Mouse (Mus musculus) forebrain, embryonic 11.5 days (tissue): ENCODE results near the gene Cc2d2b. TPM values are rescaled to one million over a fixed set of nuclear protein-coding genes. Genes with fewer than 3 reads are reported as not detected.

Experiments
- ATAC-seq: fragments of 200-750 bp; cut with Nextera tagmentation; replicated peaks from 2 replicates; pipeline ENCODE4 v1.8.0; 2017; ENCODE audit warnings: moderate TSS enrichment; ENCODE audit not compliant: low FRiP score
- DNase-seq: peaks from one replicate; pipeline ENCODE4 v3.0.0-alpha.2; 2017; ENCODE audit warnings: low spot score
- H3K27ac ChIP-seq: fragments of 300-500 bp; sonication (generic); 2 replicates; pipeline ENCODE4 v1.5.1; 2014; ENCODE audit warnings: low read depth, low read length
- H3K27me3 ChIP-seq: fragments of 300-500 bp; sonication (generic); 2 replicates; pipeline ENCODE4 v1.6.1; 2014; ENCODE audit warnings: mild to moderate bottlenecking, low read length, mixed read lengths; ENCODE audit not compliant: control insufficient read depth, insufficient read depth
- H3K36me3 ChIP-seq: fragments of 300-500 bp; sonication (generic); 2 replicates; pipeline ENCODE4 v1.6.1; 2014; ENCODE audit warnings: mild to moderate bottlenecking, low read length, moderate library complexity, mixed read lengths; ENCODE audit not compliant: control insufficient read depth, insufficient read depth
- H3K4me1 ChIP-seq: fragments of 300-500 bp; sonication (generic); replicated peaks from 2 replicates; pipeline ENCODE4 v1.6.1; 2014; ENCODE audit warnings: low read length, mixed read lengths; ENCODE audit not compliant: control insufficient read depth, insufficient read depth
- H3K4me2 ChIP-seq: fragments of 300-500 bp; sonication (generic); 2 replicates; pipeline ENCODE4 v1.6.1; 2014; ENCODE audit warnings: low read depth, mild to moderate bottlenecking, low read length, moderate library complexity, mixed read lengths; ENCODE audit not compliant: severe bottlenecking
- H3K4me3 ChIP-seq: fragments of 300-500 bp; sonication (generic); 2 replicates; pipeline ENCODE4 v1.5.1; 2014; ENCODE audit warnings: low read depth, low read length
- H3K9ac ChIP-seq: fragments of 300-500 bp; sonication (generic); 2 replicates; pipeline ENCODE4 v1.6.1; 2014; ENCODE audit warnings: low read length
- H3K9me3 ChIP-seq: fragments of 300-500 bp; sonication (generic); 2 replicates; pipeline ENCODE4 v1.6.1; 2016; ENCODE audit warnings: low read length, mixed read lengths; ENCODE audit not compliant: control insufficient read depth
- WGBS: fragments of 180-500 bp; shearing (Covaris S2); extraction: QIAGEN DNeasy Blood & Tissue Kit; methylation state at CpG from one replicate; pipeline ENCODE4 v1.1.7; 2014; 5-methylcytosine and 5-hydroxymethylcytosine counted together
- polyA plus RNA-seq: library from polyadenylated mRNA; unstranded; fragments of >200 nt; fragmentation: Nextera tagmentation; extraction: Ambion mirVana; gene quantifications from 2 replicates; pipeline ENCODE4 v1.2.1, GENCODE M21; 2014

Cc2d2b gene
- polyA plus RNA-seq, 1 experiment from 2014 or later = 0.11 TPM

GRCm38 (mm10) chr19:40868284-40868683 is 119.7 kb downstream of the Cc2d2b start:
- H3K9ac ChIP-seq = no peak overlapping the region
- 47% methylated on average over 5 of the region's 5 CpGs for WGBS
- no peaks in the 10 kb centered on the region for H3K36me3 ChIP-seq
- H3K9me3 ChIP-seq = no peaks in the 10 kb centered on the region
- H3K4me3 ChIP-seq = no peak overlapping the region
- DNase-seq (no peak), ATAC-seq (no peak)
- H3K27ac ChIP-seq = no peak overlapping the region
- no peaks in the 10 kb centered on the region for H3K4me1 ChIP-seq
- no peak overlapping the region for H3K4me2 ChIP-seq
- 0 out of 2 replicates have a peak, but pooled peaks cover 2% of the 10 kb centered on the region for H3K27me3 ChIP-seq

- WGBS = 94% methylated on average over 3 of the region's 3 CpGs
- H3K4me3 ChIP-seq = no peak overlapping the region
- DNase-seq = no peak
- peaks cover 4% of the 10 kb centered on the region for H3K27me3 ChIP-seq
- no peaks in the 10 kb centered on the region for H3K4me1 ChIP-seq
- H3K4me2 ChIP-seq = no peak overlapping the region
- no peaks in the 10 kb centered on the region for H3K9me3 ChIP-seq
- no peak overlapping the region for H3K9ac ChIP-seq
- H3K27ac ChIP-seq = no peak overlapping the region
- no peak for ATAC-seq
- H3K36me3 ChIP-seq = no peaks in the 10 kb centered on the region
Measured at GRCm38 (mm10) chr19:40869425-40870105, 121.0 kb downstream of the Cc2d2b start.

DNA sequence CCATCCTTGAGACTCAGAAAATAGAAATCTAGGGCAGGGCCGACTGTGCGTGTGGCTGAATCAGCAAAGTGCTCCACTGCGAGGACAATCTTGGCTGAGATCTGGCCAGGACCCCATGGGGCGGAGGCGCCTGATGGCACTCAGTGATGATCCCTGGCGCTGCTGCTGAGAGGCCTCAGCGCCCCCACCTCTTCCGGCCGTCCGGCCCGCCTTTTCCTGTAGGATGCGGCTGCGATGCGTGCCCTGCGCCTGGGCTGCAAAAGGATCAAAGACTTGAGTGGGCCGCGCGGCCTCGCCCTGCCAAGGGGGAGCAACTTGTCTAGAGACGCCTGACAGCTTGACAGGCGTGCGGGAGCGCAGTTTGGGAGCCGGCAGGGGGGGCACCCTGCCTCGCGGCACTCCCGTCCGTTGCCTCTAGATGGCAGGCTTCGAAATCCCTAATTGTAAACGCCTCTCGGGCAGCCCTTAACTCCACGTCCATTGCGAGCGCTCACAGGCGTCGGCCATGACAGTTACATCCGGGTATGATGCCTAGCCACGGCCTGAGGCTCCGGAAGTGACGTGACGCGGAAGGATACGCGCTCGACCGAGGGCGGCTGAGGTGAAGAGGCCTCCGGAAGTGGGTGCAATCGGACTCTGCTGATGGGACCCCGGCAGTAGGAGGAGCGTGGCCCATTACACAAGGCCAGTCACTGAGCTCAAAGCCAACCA is 124.6 kb downstream of the Cc2d2b start:
- Histone ChIP-seq H3K4me1 (no peaks in the 10 kb centered on the region), H3K4me3 (peak overlapping the region; percentile 41), H3K9ac (peak overlapping the region; percentile 58), H3K27ac (peak overlapping the region; percentile 74), H3K4me2 (peak overlapping the region; percentile 60), H3K9me3 (no peaks in the 10 kb centered on the region), H3K36me3 (no peaks in the 10 kb centered on the region), H3K27me3 (peaks cover 15% of the 10 kb centered on the region)
- 1% methylated on average over 51 of the region's 51 CpGs for WGBS
- DNase-seq (peak; percentile 97), ATAC-seq (peak; percentile 98)

Other genes with a start within 250 kb of the Cc2d2b start
- gene Sorbs1, start 235.0 kb upstream of the Cc2d2b start, polyA plus RNA-seq = 62.3 and 66.0 TPM in 2 replicates
- gene Aldh18a1, start 160.3 kb upstream of the Cc2d2b start, polyA plus RNA-seq = 109 and 112 TPM in 2 replicates
- gene Tctn3, start 136.5 kb upstream of the Cc2d2b start, polyA plus RNA-seq = 15.1 and 16.6 TPM in 2 replicates
- 7.8 and 9.3 TPM in 2 replicates for gene Entpd1, start 136.4 kb upstream of the Cc2d2b start, polyA plus RNA-seq
- gene Ccnj, start 82.5 kb downstream of the Cc2d2b start, polyA plus RNA-seq = 36.4 and 43.3 TPM in 2 replicates
- gene Zfp518a, start 146.0 kb downstream of the Cc2d2b start, polyA plus RNA-seq = 16.1 and 16.2 TPM in 2 replicates
- 0.31 and 0.41 TPM in 2 replicates for gene Blnk, start 245.8 kb downstream of the Cc2d2b start, polyA plus RNA-seq